Mouse (Mus musculus) heart, postnatal 0 days (tissue): ENCODE measurements around the gene Arid2. TPM values are rescaled to one million over a fixed set of nuclear protein-coding genes. Genes with fewer than 3 reads are reported as not detected.

Experiments
- ATAC-seq: fragments of 200-750 bp; cut with Nextera tagmentation; 2 replicates; pipeline ENCODE4 v1.8.0; 2017; ENCODE audit warnings: low read depth, moderate number of reproducible peaks, moderate library complexity; ENCODE audit not compliant: insufficient read depth
- DNase-seq: peaks from one replicate; pipeline ENCODE4 v3.0.0-alpha.2; 2016; ENCODE audit warnings: low spot score
- H3K27ac ChIP-seq: fragments of 300-500 bp; sonication (generic); 2 replicates; pipeline ENCODE4 v1.5.1; 2014; ENCODE audit warnings: low read depth, mild to moderate bottlenecking
- H3K27me3 ChIP-seq: fragments of 300-500 bp; sonication (generic); 2 replicates; pipeline ENCODE4 v1.6.1; 2014; ENCODE audit warnings: low read length, mixed read lengths; ENCODE audit not compliant: control insufficient read depth, insufficient read depth
- H3K36me3 ChIP-seq: fragments of 300-500 bp; sonication (generic); replicated peaks from 2 replicates; pipeline ENCODE4 v1.6.1; 2014; ENCODE audit warnings: low read length, mixed read lengths; ENCODE audit not compliant: control insufficient read depth, insufficient read depth
- H3K4me1 ChIP-seq: fragments of 300-500 bp; sonication (generic); 2 replicates; pipeline ENCODE4 v1.6.1; 2014; ENCODE audit warnings: antibody characterized with exemption; ENCODE audit not compliant: control insufficient read depth, insufficient read depth
- H3K4me2 ChIP-seq: fragments of 300-500 bp; sonication (generic); 2 replicates; pipeline ENCODE4 v1.6.1; 2014; ENCODE audit warnings: low read depth, mild to moderate bottlenecking, low read length, moderate library complexity
- H3K4me3 ChIP-seq: fragments of 300-500 bp; sonication (generic); 2 replicates; pipeline ENCODE4 v1.5.1; 2014; ENCODE audit warnings: low read depth, low read length
- H3K9ac ChIP-seq: fragments of 300-500 bp; sonication (generic); replicated peaks from 2 replicates; pipeline ENCODE4 v1.6.1; 2014; ENCODE audit warnings: low read depth, low read length, mixed read lengths
- H3K9me3 ChIP-seq: fragments of 300-500 bp; sonication (generic); replicated peaks from 2 replicates; pipeline ENCODE4 v1.6.1; 2016; ENCODE audit warnings: low read length; ENCODE audit not compliant: control insufficient read depth
- CTCF ChIP-seq: IDR thresholded peaks from 2 replicates; pipeline ENCODE4 v1.5.1; 2016; ENCODE audit warnings: antibody characterized with exemption, control low read depth, low read depth
- EP300 ChIP-seq: IDR thresholded peaks from 2 replicates; pipeline ENCODE4 v1.6.1; 2016; ENCODE audit warnings: antibody characterized with exemption, low read depth
- WGBS: fragments of 180-500 bp; shearing (Covaris S2); extraction: QIAGEN DNeasy Blood & Tissue Kit; methylation state at CpG from one replicate; pipeline ENCODE4 v1.1.7; 2014; 5-methylcytosine and 5-hydroxymethylcytosine counted together
- polyA plus RNA-seq: library from polyadenylated mRNA; unstranded; fragments of >200 nt; fragmentation: Nextera tagmentation; extraction: Ambion mirVana; gene quantifications from 2 replicates; pipeline ENCODE4 v1.2.1, GENCODE M21; 2015
- total RNA-seq: library from RNA; depleted of rRNA; stranded (reverse); fragments of >200 nt; gene quantifications from 2 replicates; pipeline ENCODE4 v1.2.3, GENCODE M21; 2014; ENCODE audit warnings: low replicate concordance

Gene Arid2
- total and polyA plus RNA-seq, 2 experiments from 2014 or later: 8.2 to 28.4 TPM

- Histone ChIP-seq H3K27ac (no peak overlapping the region), H3K4me2 (no peak overlapping the region; the same call in 1 of the 2 replicates), H3K4me3 (no peak overlapping the region), H3K9ac (no peak overlapping the region), H3K27me3 (no peaks in the 10 kb centered on the region), H3K36me3 (peaks cover 24% of the 10 kb centered on the region), H3K4me1 (peaks cover 35% of the 10 kb centered on the region), H3K9me3 (peaks cover 4% of the 10 kb centered on the region; the same call in 1 of the 2 replicates)
- TF ChIP-seq EP300 (no peak), CTCF (no peak)
- 62% methylated on average over 11 of the region's 11 CpGs for WGBS
- no peak for ATAC-seq
- peak; percentile 7 for DNase-seq
Measured at GRCm38 (mm10) chr15:96272356-96272755, 15.0 kb upstream of the Arid2 start.

- DNase-seq (peak; percentile 5), ATAC-seq (no peak)
- H3K27me3 ChIP-seq: no peaks in the 10 kb centered on the region
- no peak for TF ChIP-seq CTCF
- no peak for TF ChIP-seq EP300
- H3K9ac ChIP-seq: no peak overlapping the region
- H3K4me2 ChIP-seq: no peak overlapping the region
- peaks cover 28% of the 10 kb centered on the region for H3K36me3 ChIP-seq
- no peak overlapping the region for H3K27ac ChIP-seq
- 39% methylated on average over 2 of the region's 2 CpGs for WGBS
- no peaks in the 10 kb centered on the region for H3K9me3 ChIP-seq
- no peak overlapping the region for H3K4me3 ChIP-seq
- H3K4me1 ChIP-seq: peaks cover 38% of the 10 kb centered on the region
Measured at GRCm38 (mm10) chr15:96274341-96274740, 13.0 kb upstream of the Arid2 start.

GRCm38 (mm10) chr15:96275198-96275597 is 12.1 kb upstream of the Arid2 start:
- H3K36me3 ChIP-seq: peaks cover 26% of the 10 kb centered on the region
- DNase-seq (peak; percentile 5), ATAC-seq (no peak)
- H3K27ac ChIP-seq: no peak overlapping the region
- H3K4me1 ChIP-seq: peaks cover 41% of the 10 kb centered on the region
- no peak overlapping the region for H3K9ac ChIP-seq
- no peak for TF ChIP-seq CTCF
- no peak for TF ChIP-seq EP300
- no peak overlapping the region for H3K4me3 ChIP-seq
- WGBS: 80% methylated on average over 2 of the region's 2 CpGs
- H3K4me2 ChIP-seq: no peak overlapping the region
- H3K9me3 ChIP-seq: no peaks in the 10 kb centered on the region
- no peaks in the 10 kb centered on the region for H3K27me3 ChIP-seq

- 57% methylated on average over 9 of the region's 9 CpGs for WGBS
- no peak overlapping the region for H3K4me2 ChIP-seq
- peaks cover 45% of the 10 kb centered on the region for H3K4me1 ChIP-seq
- H3K27me3 ChIP-seq: no peaks in the 10 kb centered on the region
- no peak for DNase-seq
- no peak for TF ChIP-seq EP300
- no peak for TF ChIP-seq CTCF
- 0 out of 2 replicates have a peak overlapping the region, but pooled peaks have one; percentile 25 for H3K27ac ChIP-seq
- H3K4me3 ChIP-seq: no peak overlapping the region
- no peaks in the 10 kb centered on the region for H3K9me3 ChIP-seq
- H3K36me3 ChIP-seq: peaks cover 25% of the 10 kb centered on the region
- no peak for ATAC-seq
- no peak overlapping the region for H3K9ac ChIP-seq
Measured at GRCm38 (mm10) chr15:96275810-96276493, 11.4 kb upstream of the Arid2 start.

GRCm38 (mm10) chr15:96277061-96277460 is 10.3 kb upstream of the Arid2 start:
- H3K4me2 ChIP-seq: no peak overlapping the region
- no peak overlapping the region for H3K4me3 ChIP-seq
- peaks cover 48% of the 10 kb centered on the region for H3K4me1 ChIP-seq
- no peak overlapping the region for H3K9ac ChIP-seq
- TF ChIP-seq EP300: no peak
- TF ChIP-seq CTCF: no peak
- ATAC-seq (no peak), DNase-seq (no peak)
- H3K9me3 ChIP-seq: no peaks in the 10 kb centered on the region
- peaks cover 25% of the 10 kb centered on the region for H3K36me3 ChIP-seq
- WGBS: 54% methylated on average over 4 of the region's 4 CpGs
- H3K27me3 ChIP-seq: no peaks in the 10 kb centered on the region
- no peak overlapping the region for H3K27ac ChIP-seq

- no peaks in the 10 kb centered on the region for H3K27me3 ChIP-seq
- no peak overlapping the region for H3K4me3 ChIP-seq
- peaks cover 25% of the 10 kb centered on the region for H3K36me3 ChIP-seq
- no peak for ATAC-seq
- H3K4me1 ChIP-seq: peaks cover 29% of the 10 kb centered on the region
- no peak overlapping the region for H3K9ac ChIP-seq
- H3K27ac ChIP-seq: no peak overlapping the region
- H3K9me3 ChIP-seq: no peaks in the 10 kb centered on the region
- no peak overlapping the region for H3K4me2 ChIP-seq
- DNase-seq: no peak
- 75% methylated on average over 5 of the region's 5 CpGs for WGBS
- no peak for TF ChIP-seq EP300
- no peak for TF ChIP-seq CTCF
Measured at GRCm38 (mm10) chr15:96281236-96281635, 6.1 kb upstream of the Arid2 start.
